Mouse (Mus musculus) layer of hippocampus, postnatal 14 days (tissue): Measurements from ENCODE around the gene Cacna1a. TPM values are rescaled to one million over a fixed set of nuclear protein-coding genes. Genes with fewer than 3 reads are reported as not detected.

Source experiments
- DNase-seq, 2 experiments: peaks; one replicate each; pipeline ENCODE4 v3.0.0; 2021 to 2022; ENCODE audit warnings: low spot score in 2 of 2, mixed read lengths in 1 of 2
- total RNA-seq, 2 experiments: library from RNA; stranded (reverse); gene quantifications; 2 replicates each; pipeline ENCODE4 v1.2.3; 2021

The Cacna1a gene
- total RNA-seq, 2 experiments from 2014 or later, result 256 to 259 TPM

DNA sequence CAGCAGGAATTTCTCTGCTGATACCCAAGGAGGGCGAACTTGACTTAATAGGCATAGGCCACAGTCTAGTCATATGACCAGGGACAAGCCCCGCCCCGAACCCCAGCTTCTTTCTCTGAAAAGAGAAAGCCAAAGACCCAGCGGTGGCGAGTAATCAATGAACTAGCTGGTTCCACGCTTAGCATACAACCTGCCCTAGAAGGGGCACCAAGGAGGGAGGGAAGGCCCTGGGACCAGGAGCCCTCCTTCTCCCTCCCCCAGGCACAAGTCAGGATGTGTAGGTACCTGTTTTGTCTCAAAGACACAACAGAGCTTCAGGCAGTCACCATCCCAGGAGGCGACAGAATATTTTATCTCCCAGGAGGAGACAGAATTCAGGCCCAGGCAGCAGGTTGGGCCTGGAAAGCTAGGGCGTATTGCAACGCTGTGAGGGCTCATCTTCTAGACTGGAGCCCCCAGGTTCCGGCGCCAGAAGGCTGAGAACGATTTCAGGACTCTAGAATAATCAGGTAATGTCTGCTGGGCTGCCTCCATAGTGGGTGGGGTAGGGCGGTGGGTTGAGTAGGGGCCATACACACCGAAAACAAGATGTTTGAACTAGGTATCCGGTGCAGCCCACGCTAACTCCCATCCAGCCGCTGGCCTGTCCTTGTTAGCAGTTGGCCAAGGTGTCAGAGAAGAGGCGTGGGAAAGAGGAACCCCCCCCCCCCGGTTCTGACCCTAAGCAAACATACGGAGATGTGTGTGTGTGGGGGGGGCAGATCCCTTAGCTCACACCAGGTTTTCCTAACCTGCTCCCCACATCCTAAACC, 298.2 kb downstream of the Cacna1a start, which contains the start of gene Trmt1:
TSS of gene Trmt1 (plus strand) at position 117 of the 812 bp plus-strand sequence.
- DNase-seq, result peak in 1 of 2 experiments; percentile 43

DNA sequence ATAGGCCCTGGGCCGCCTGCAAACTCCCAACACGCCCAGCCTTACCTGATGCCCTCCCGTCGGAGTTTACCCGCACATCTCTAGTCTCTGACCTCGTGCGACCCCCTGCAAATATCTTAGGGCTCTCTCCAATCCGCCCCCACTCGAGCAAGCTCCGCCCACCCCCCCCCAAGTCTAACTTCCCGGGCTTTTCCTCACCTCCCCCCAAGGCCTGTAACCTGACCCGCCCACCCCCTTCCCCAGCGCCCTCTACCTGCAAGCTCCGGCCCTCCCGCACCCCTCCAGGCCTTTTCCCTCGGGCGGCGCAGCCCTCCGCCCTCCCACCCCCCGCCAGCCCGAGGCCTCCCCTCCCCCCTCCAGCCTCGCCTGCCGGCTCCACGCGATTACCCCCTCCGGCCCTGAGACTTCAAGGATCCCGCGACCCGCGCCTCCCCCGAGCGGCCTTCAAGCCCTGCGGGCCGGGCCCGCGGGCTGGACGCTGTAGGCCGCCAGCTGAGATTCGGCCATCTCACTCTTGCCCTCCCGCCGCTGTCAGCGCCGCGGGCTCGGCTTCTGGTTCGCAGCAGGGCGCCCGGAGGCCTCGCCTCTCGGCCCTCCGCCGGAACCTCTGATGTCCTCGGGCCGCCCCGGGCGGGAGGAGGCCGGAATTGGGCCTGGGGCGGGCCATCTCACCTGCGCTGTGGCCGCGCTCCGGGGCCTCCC, 298.9 kb downstream of the Cacna1a start:
- DNase-seq, result no peak

DNA sequence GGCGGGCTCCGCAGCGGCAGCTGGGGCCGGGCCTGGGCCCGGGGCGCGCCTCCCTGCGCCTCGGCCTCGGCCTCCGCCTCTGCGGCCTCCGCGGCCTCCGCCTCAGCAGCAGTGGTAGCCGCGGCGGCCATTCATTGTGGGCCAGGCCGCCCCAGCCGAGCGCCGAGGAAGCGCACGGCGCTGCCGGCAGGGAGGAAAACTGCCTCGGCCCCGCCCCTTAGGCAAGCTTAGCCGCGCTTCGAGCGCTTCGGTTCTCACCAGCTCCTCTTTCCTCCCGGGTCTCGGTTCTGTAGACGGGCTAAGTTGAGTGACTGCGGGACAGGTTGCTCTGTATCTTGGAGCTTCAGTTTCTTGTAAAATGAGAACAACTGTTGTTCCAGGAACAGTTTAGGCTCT, 299.5 kb downstream of the Cacna1a start, which contains the start of gene Nacc1:
TSS of gene Nacc1 (minus strand) at position 158 of the 396 bp plus-strand sequence.
- peak; percentile 78 to 86 for DNase-seq

DNA sequence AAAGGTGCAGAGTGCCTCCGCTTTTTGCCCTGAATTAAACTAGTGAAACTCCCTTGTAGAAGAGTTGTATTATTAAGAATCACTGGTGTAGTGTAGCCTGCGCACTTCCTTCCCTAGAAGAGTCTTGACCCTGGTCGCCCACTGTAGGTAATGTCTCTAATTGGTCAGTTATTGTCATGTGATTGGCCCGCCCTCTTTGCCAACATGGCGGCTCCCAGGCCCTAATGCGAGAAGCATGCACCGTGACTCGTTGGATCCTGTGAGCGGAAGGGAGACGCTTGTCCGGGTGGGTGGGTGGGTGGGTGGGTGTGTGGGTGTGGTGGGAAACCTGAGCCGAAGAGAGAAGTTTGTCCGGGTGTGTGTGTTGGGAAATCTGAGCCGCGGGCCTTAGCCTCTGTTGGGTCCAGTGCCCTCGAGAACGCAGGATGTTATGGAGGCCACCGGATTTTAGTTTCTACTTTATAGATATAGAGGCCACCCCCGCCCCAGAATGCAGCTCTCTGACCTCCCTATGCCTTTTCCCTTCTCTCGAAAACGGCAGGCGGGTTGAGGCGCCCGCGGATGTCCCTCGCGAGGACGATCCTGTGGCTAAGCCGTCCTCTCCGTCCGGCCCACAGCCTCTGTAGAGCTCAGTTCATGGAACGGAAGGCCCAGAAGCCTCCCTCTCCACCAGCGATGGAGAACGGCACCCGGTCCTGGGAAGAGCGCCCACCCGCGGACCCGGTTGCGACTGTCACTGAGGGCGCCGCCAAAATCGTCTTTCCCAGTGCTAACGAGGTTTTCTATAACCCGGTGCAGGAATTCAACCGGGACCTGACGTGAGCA, 301.1 kb downstream of the Cacna1a start:
- DNase-seq, result peak; percentile 89 to 96

Other genes with a start within 250 kb of the Cacna1a start
- gene Cc2d1a, start 240.5 kb upstream of the Cacna1a start, total RNA-seq, result 10 to 100 TPM; 46.9 to 53.9 TPM
- gene 4930432K21Rik, start 240.4 kb upstream of the Cacna1a start, total RNA-seq, result 1 to 10 TPM; 1.1 TPM
- gene Nanos3, start 203.2 kb upstream of the Cacna1a start, total RNA-seq, result 1 to 10 TPM; 3.8 to 4.4 TPM
- 10 to 100 TPM; 17.2 to 18.8 TPM for gene Zswim4, start 151.4 kb upstream of the Cacna1a start, total RNA-seq
- gene D8Ertd738e, start 138.7 kb upstream of the Cacna1a start, total RNA-seq, result 100 to 1,000 TPM; 147 to 156 TPM
- gene Mri1, start 131.1 kb upstream of the Cacna1a start, total RNA-seq, result 10 to 100 TPM; 24.7 to 28.7 TPM
- 10 to 100 TPM; 20.4 to 21.4 TPM for gene Ccdc130, start 118.1 kb upstream of the Cacna1a start, total RNA-seq